In the genomic region with DNA sequence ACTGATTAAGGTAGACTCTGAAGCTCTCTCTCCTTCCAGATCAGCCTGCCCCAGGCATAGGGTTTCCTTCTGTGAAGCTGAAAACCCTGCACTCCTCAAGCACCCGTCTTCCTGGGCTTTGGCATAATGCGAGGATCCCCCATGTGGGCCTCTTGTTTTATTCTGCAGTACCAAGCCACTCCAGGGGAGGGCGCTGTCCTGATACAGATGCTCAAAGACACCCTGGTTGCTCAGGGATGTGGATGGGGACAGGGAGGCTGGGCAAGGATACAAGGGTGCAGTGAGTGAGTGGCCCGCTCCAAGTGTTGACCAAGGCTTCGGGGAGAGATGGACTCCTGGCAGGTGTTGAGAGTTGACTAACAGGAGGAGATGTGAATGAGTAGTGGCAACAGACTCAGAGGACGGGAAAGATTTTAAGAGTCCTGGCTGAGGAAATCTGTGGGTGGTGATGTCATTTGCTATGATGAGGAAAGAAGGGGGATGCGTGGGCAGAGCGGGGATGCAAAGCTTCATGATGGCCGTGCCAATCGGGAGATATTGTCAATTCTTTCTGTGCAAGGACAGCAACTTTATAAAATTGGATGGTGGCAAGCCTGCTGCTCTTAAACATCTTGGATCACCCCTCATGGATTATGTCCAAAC, we compare ENCODE assay signal across 19 mouse cellular contexts.
DNase-seq lines count a peak whose midpoint lies in the region; ATAC-seq and TF ChIP-seq lines count a peak whose summit lies in the region.
"Had no signal": no experiment of that assay in that cellular context is flagged by ENCODE, and none has a peak within 500 bp of the region (broad histone marks: within the 10 kb centered on the region; RNA-seq: fewer than 3 reads in every experiment).

No protein-coding gene starts in this region.

- H3K4me3 ChIP-seq in kidney, postnatal 0 days (replicated peaks; ENCODE audit: low read depth, low read length): no peak overlapping the region
- H3K4me3 ChIP-seq in kidney, embryonic 16.5 days (ENCODE audit: low read length): no peak overlapping the region
- no peak overlapping the region for H3K4me3 ChIP-seq in lung, embryonic 14.5 days (ENCODE audit: low read depth, low read length)
- H3K4me3 ChIP-seq: heart, embryonic 15.5 days; limb, embryonic 13.5 days had no signal

- no peaks in the 10 kb centered on the region for H3K36me3 ChIP-seq in kidney, postnatal 0 days (ENCODE audit: insufficient read depth, low read length)
- no peaks in the 10 kb centered on the region for H3K36me3 ChIP-seq in kidney, embryonic 16.5 days (ENCODE audit: insufficient read depth, low read length)
- H3K36me3 ChIP-seq in lung, embryonic 14.5 days (ENCODE audit: insufficient read depth): no peaks in the 10 kb centered on the region
- H3K36me3 ChIP-seq: heart, embryonic 15.5 days; limb, embryonic 13.5 days had no signal

- no peak for DNase-seq in kidney, postnatal 0 days (ENCODE audit: low spot score)
- no peak for DNase-seq in lung, embryonic 14.5 days
- DNase-seq in lung, postnatal 25 days (ENCODE audit: low spot score): no peak
- peak; percentile 56 for DNase-seq in ES-CJ7 (ENCODE audit: low read depth, low spot score)
- DNase-seq in brain, embryonic 14.5 days (ENCODE audit: low read depth): no peak
- no peak for DNase-seq in natural killer cell, adult 2 months (ENCODE audit: low spot score in 2 of 2)
- no peak for DNase-seq in yolk sac, embryonic 10.5 days (ENCODE audit: low spot score)
- DNase-seq: cerebellum, adult 8-10 months; embryo, embryonic 11 days; gastrocnemius, postnatal 36 days; kidney, adult 8-10 months; lung, postnatal 10 days; thymus, postnatal 25 days had no signal

- no peak for TF ChIP-seq POLR2A in brain, embryonic 14.5 days (IDR thresholded peaks at IDR 0.05; ENCODE audit: borderline replicate concordance, extremely low read depth, insufficient read depth, insufficient read length, poor library complexity, severe bottlenecking)

- no peak overlapping the region for H3K4me2 ChIP-seq in kidney, postnatal 0 days (ENCODE audit: low read length)
- no peak overlapping the region for H3K4me2 ChIP-seq in kidney, embryonic 16.5 days (replicated peaks; ENCODE audit: low read depth, low read length)
- H3K4me2 ChIP-seq in lung, embryonic 14.5 days: no peak overlapping the region
- H3K4me2 ChIP-seq: heart, embryonic 15.5 days; limb, embryonic 13.5 days; midbrain, embryonic 11.5 days had no signal

- H3K4me1 ChIP-seq in kidney, postnatal 0 days (replicated peaks; ENCODE audit: insufficient read depth, low read length): no peaks in the 10 kb centered on the region
- H3K4me1 ChIP-seq in kidney, embryonic 16.5 days (ENCODE audit: insufficient read depth, low read length): no peaks in the 10 kb centered on the region
- no peaks in the 10 kb centered on the region for H3K4me1 ChIP-seq in lung, embryonic 14.5 days (ENCODE audit: insufficient read depth)

- 85% methylated on average over 10 of the region's 10 CpGs for WGBS in kidney, postnatal 0 days
- WGBS in kidney, embryonic 16.5 days: 87% methylated on average over 10 of the region's 10 CpGs
- WGBS in lung, embryonic 14.5 days: 81% methylated on average over 10 of the region's 10 CpGs

- TF ChIP-seq CTCF in kidney, postnatal 0 days (IDR thresholded peaks at IDR 0.05; ENCODE audit: low read depth): peak; percentile 28; the same call in 1 of the 2 replicates
- TF ChIP-seq CTCF in lung, embryonic 14.5 days (IDR thresholded peaks at IDR 0.05; ENCODE audit: low read depth): peak; percentile 30
- TF ChIP-seq CTCF in brain, embryonic 14.5 days (IDR thresholded peaks at IDR 0.05; ENCODE audit: borderline replicate concordance, extremely low read depth, insufficient read depth, insufficient read length): peak; percentile 52; the same call in 1 of the 2 replicates

- H3K27ac ChIP-seq in kidney, postnatal 0 days: no peak overlapping the region
- H3K27ac ChIP-seq in kidney, embryonic 16.5 days (ENCODE audit: low read length): no peak overlapping the region
- no peak overlapping the region for H3K27ac ChIP-seq in lung, embryonic 14.5 days (ENCODE audit: low read depth)
- H3K27ac ChIP-seq: heart, embryonic 15.5 days; limb, embryonic 13.5 days had no signal

- no peaks in the 10 kb centered on the region for H3K9me3 ChIP-seq in kidney, postnatal 0 days (replicated peaks; ENCODE audit: low read length)
- peaks cover 6% of the 10 kb centered on the region for H3K9me3 ChIP-seq in kidney, embryonic 16.5 days (ENCODE audit: low read length)
- H3K9me3 ChIP-seq in lung, embryonic 14.5 days (ENCODE audit: low read depth, low read length): no peaks in the 10 kb centered on the region
- H3K9me3 ChIP-seq: heart, embryonic 15.5 days had no signal

- no peak for ATAC-seq in kidney, postnatal 0 days (replicated peaks; ENCODE audit: low FRiP score, low read depth)
- no peak for ATAC-seq in kidney, embryonic 16.5 days (ENCODE audit: low FRiP score, low TSS enrichment)
- ATAC-seq in lung, embryonic 14.5 days (ENCODE audit: insufficient read depth): no peak
- ATAC-seq: CD4-positive, CD25-positive, alpha-beta regulatory T cell, adult 4 months; forebrain, embryonic 14.5 days had no signal

- no peaks in the 10 kb centered on the region for H3K27me3 ChIP-seq in kidney, postnatal 0 days (ENCODE audit: insufficient read depth, low read length)
- H3K27me3 ChIP-seq in kidney, embryonic 16.5 days (ENCODE audit: insufficient read depth, low read length): no peaks in the 10 kb centered on the region
- H3K27me3 ChIP-seq in lung, embryonic 14.5 days (ENCODE audit: insufficient read depth, low read length): no peaks in the 10 kb centered on the region

- no peak overlapping the region for H3K9ac ChIP-seq in kidney, postnatal 0 days (ENCODE audit: low read depth, low read length)
- H3K9ac ChIP-seq in kidney, embryonic 16.5 days (replicated peaks; ENCODE audit: low read length): no peak overlapping the region
- no peak overlapping the region for H3K9ac ChIP-seq in lung, embryonic 14.5 days
- H3K9ac ChIP-seq: heart, embryonic 15.5 days; limb, embryonic 13.5 days had no signal
